Mouse (Mus musculus) cortical plate, adult 2 months (tissue): Measurements from ENCODE around the gene Fam98c.

Experiments
- CTCF ChIP-seq: fragments of 200-500 bp; IDR thresholded peaks from 2 replicates; pipeline ENCODE4 v1.5.1; 2011; ENCODE audit warnings: mild to moderate bottlenecking, control low read depth, low read length; ENCODE audit not compliant: insufficient read depth; ENCODE audit errors: extremely low read depth
- POLR2A ChIP-seq: fragments of 200-500 bp; IDR thresholded peaks from 2 replicates; pipeline ENCODE4 v1.6.1; 2011; ENCODE audit warnings: mild to moderate bottlenecking, low read length, control low read depth; ENCODE audit not compliant: insufficient read depth; ENCODE audit errors: extremely low read depth

- TF ChIP-seq CTCF (no peak), POLR2A (no peak)
Observed at GRCm38 (mm10) chr7:29154018-29154720, 1.9 kb downstream of the Fam98c start.
